8 mouse cellular contexts compared by ENCODE assay signal in the genomic region with DNA sequence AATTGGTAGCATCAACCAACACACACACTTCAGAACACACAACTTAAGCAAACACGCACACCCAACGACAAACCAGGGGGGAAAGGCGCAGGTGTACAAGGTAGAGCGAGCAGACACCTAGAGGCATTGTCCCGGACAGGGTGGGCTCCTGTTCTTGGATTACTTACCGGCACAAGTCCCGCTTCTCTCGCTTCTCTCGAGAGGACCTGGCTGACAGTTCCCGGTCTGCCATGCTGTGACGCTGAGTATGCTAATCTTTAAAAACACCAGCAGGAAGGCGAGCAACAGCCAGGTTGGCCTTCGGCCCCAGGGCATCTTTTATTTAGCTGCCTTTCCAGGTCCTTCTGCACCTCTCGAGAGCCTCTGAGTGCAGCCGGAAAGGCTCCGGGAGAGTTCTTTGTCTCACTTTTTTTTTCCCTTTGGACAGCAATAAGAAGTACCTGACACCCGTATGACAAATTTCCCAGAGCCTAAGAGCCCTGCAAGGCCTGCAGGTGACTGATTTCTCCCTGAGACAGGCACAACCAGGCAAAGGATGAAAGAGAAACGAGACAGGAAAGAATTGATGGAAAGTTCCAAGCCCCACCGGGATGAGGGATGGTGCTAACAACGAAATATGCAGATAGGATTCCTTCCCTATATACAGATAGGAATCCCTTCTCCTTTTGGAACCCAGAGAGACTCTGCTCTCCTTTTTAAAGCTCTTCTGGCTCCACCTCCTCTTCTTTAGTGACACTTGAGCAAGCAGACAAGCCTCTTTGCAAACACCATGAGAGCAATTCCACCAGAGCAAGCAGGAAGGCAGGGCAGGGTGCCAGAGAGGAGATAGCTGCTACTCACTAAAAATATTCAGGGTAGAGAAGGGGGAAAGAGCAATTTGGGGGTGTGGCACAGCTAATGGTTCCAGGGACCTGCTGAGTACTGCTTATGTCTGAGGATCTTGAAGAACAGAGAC. TPM values are rescaled to one million over a fixed set of nuclear protein-coding genes. Genes with fewer than 3 reads are reported as not detected.
DNase-seq lines count a peak whose midpoint lies in the region; ATAC-seq lines count a peak whose summit lies in the region.

A gene (minus strand): TSS at position 667 of the 955 bp plus-strand sequence.

- no peaks in the 10 kb centered on the region for H3K9me3 ChIP-seq in forebrain, embryonic 15.5 days
- no peaks in the 10 kb centered on the region for H3K9me3 ChIP-seq in midbrain, embryonic 12.5 days

- peak within 1 kb of the TSS; percentile 25 for H3K9ac ChIP-seq in forebrain, embryonic 15.5 days (replicated peaks)
- H3K9ac ChIP-seq in midbrain, embryonic 12.5 days (replicated peaks), result no peak within 1 kb of the TSS

- H3K4me3 ChIP-seq in forebrain, embryonic 15.5 days, result peak within 1 kb of the TSS; percentile 32
- peak within 1 kb of the TSS; percentile 23 for H3K4me3 ChIP-seq in midbrain, embryonic 12.5 days

- H3K4me2 ChIP-seq in forebrain, embryonic 15.5 days (replicated peaks), result peak within 1 kb of the TSS; percentile 56
- peak within 1 kb of the TSS; percentile 54 for H3K4me2 ChIP-seq in midbrain, embryonic 12.5 days (replicated peaks)

- no peaks in the 10 kb centered on the region for H3K27me3 ChIP-seq in forebrain, embryonic 15.5 days
- peaks cover 20% of the 10 kb centered on the region for H3K27me3 ChIP-seq in midbrain, embryonic 12.5 days

- no peak within 1 kb of the TSS for H3K27ac ChIP-seq in forebrain, embryonic 15.5 days (replicated peaks)
- no peak within 1 kb of the TSS for H3K27ac ChIP-seq in midbrain, embryonic 12.5 days (replicated peaks)

- 9% methylated on average over 20 of the region's 20 CpGs for WGBS in forebrain, embryonic 15.5 days
- 3% methylated on average over 20 of the region's 20 CpGs for WGBS in large intestine, adult 2 months
- WGBS in midbrain, embryonic 12.5 days, result 11% methylated on average over 20 of the region's 20 CpGs

- no peaks in the 10 kb centered on the region for H3K36me3 ChIP-seq in forebrain, embryonic 15.5 days
- H3K36me3 ChIP-seq in midbrain, embryonic 12.5 days, result no peaks in the 10 kb centered on the region

- peak; percentile 19 for DNase-seq in embryo, embryonic 10.5 days (ENCODE audit: low spot score)
- no peak for DNase-seq in embryo, embryonic 10 days (ENCODE audit: low spot score)
- DNase-seq in heart, postnatal 4 days, result peak; percentile 62
- peak; percentile 24 for DNase-seq in large intestine, adult 2 months (ENCODE audit: low read depth, low spot score)
- no peak for DNase-seq in spleen, postnatal 4 days (ENCODE audit: low spot score in 2 of 2)
- DNase-seq in c-Kit-positive CD71-positive TER-119-positive erythroid progenitor cells, embryonic 14.5 days (ENCODE audit: low spot score), result no peak

- peaks cover 12% of the 10 kb centered on the region for H3K4me1 ChIP-seq in forebrain, embryonic 15.5 days
- H3K4me1 ChIP-seq in midbrain, embryonic 12.5 days, result peaks cover 16% of the 10 kb centered on the region

- ATAC-seq in forebrain, embryonic 15.5 days (replicated peaks), result no peak; the same call in 1 of the 2 replicates
- no peak for ATAC-seq in midbrain, embryonic 12.5 days (ENCODE audit: low FRiP score, low read depth)

RNA-seq across cellular contexts. Expression of the gene that starts here (rescaled TPM):
- polyA plus RNA-seq in forebrain, embryonic 15.5 days (2015; fragmentation: Nextera tagmentation; extraction: Ambion mirVana), result 1.8 and 2.2 TPM in 2 replicates
- 1 to 10 TPM; 2.3 to 2.5 TPM for total RNA-seq in heart, postnatal 4 days (2021)
- polyA plus RNA-seq in large intestine, adult 2 months (2012; rRNA removed), result 1.2 and 1.6 TPM in 2 replicates
- polyA plus RNA-seq in midbrain, embryonic 12.5 days (2016; fragmentation: Nextera tagmentation; extraction: Ambion mirVana), result 1.9 and 2.1 TPM in 2 replicates

Comparison
In these comparisons a context has a peak if more than half of its experiments do, and no peak if none do; other contexts are left out.
1. DNase-seq: peak in embryo, embryonic 10.5 days (single experiment), heart, postnatal 4 days (single experiment) and large intestine, adult 2 months (single experiment); none in embryo, embryonic 10 days (single experiment), spleen, postnatal 4 days (0 of 2) and c-Kit-positive CD71-positive TER-119-positive erythroid progenitor cells, embryonic 14.5 days (single experiment).